Mouse (Mus musculus) testis, adult 2 months (tissue): Measurements from ENCODE around the gene Pld5.

Experiments used
- CTCF ChIP-seq: fragments of 200-500 bp; IDR thresholded peaks from 2 replicates; pipeline ENCODE4 v1.5.1; 2012; ENCODE audit warnings: low read depth, mild to moderate bottlenecking, inconsistent platforms, low read length, moderate library complexity; ENCODE audit not compliant: control insufficient read depth, insufficient read depth, insufficient replicate concordance
- POLR2A ChIP-seq: fragments of 200-500 bp; IDR thresholded peaks from 2 replicates; pipeline ENCODE4 v1.6.1; 2012; ENCODE audit warnings: low read depth, mild to moderate bottlenecking, inconsistent platforms, low read length, moderate library complexity; ENCODE audit not compliant: control insufficient read depth

DNA sequence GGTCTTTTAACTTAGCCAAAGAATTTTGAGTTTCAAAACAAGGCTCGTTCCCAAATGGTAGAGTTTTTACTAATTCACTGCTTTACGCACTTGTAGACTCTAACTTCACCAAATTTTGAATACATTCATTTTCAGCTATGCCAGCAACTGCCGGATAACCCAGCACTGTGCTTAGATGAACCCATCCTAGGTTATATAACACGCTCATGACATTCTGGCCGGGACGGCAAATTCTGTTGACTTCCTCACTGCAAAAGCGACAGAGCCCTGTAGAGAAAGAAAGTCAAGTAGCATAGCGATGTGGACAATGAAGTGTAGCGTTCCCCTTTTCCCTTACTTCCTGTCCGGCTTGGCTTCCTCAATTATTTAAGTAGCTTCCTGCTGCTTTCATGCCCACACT lies 51.3 kb downstream of the Pld5 start:
- no peak for TF ChIP-seq POLR2A
- no peak for TF ChIP-seq CTCF
